25 mouse cellular contexts compared by ENCODE assay signal in genomic region chr14:121239386-121239785, GRCm38 (mm10).
DNase-seq lines count a peak whose midpoint lies in the region; ATAC-seq lines count a peak whose summit lies in the region.
"Had no signal": no experiment of that assay in that cellular context is flagged by ENCODE, and none has a peak within 500 bp of the region (broad histone marks: within the 10 kb centered on the region; RNA-seq: fewer than 3 reads in every experiment).

No protein-coding gene starts in this region.

- H3K36me3 ChIP-seq in lung, embryonic 16.5 days (ENCODE audit: control insufficient read depth, insufficient read depth, low read length): peaks cover 28% of the 10 kb centered on the region
- peaks cover 9% of the 10 kb centered on the region; the same call in 1 of the 2 replicates for H3K36me3 ChIP-seq in intestine, embryonic 16.5 days (ENCODE audit: control insufficient read depth, insufficient read depth, low read length)
- H3K36me3 ChIP-seq in stomach, embryonic 16.5 days (ENCODE audit: control insufficient read depth, insufficient read depth, low read length): peaks cover 5% of the 10 kb centered on the region; the same call in 1 of the 2 replicates
- H3K36me3 ChIP-seq in heart, embryonic 10.5 days: peaks cover 84% of the 10 kb centered on the region
- H3K36me3 ChIP-seq in midbrain, embryonic 14.5 days (ENCODE audit: control insufficient read depth, insufficient read depth, low read length): peaks cover 60% of the 10 kb centered on the region
- peaks cover 8% of the 10 kb centered on the region; the same call in 1 of the 2 replicates for H3K36me3 ChIP-seq in hindbrain, embryonic 11.5 days (ENCODE audit: control insufficient read depth, insufficient read depth, low read length)

- no peak overlapping the region for H3K9ac ChIP-seq in lung, embryonic 16.5 days (ENCODE audit: low read length)
- no peak overlapping the region for H3K9ac ChIP-seq in intestine, embryonic 16.5 days (ENCODE audit: low read depth, low read length)
- no peak overlapping the region for H3K9ac ChIP-seq in stomach, embryonic 16.5 days (ENCODE audit: low read length)
- no peak overlapping the region for H3K9ac ChIP-seq in midbrain, embryonic 14.5 days (replicated peaks; ENCODE audit: low read length)
- H3K9ac ChIP-seq in hindbrain, embryonic 11.5 days (ENCODE audit: low read depth, low read length): no peak overlapping the region
- H3K9ac ChIP-seq: embryonic facial prominence, embryonic 13.5 days; heart, embryonic 12.5 days; midbrain, embryonic 13.5 days; neural tube, embryonic 12.5 days had no signal

- ATAC-seq in lung, embryonic 16.5 days (ENCODE audit: low read depth): peak; percentile 49
- peak; percentile 79 for ATAC-seq in intestine, embryonic 16.5 days
- peak; percentile 81; the same call in 1 of the 2 replicates for ATAC-seq in stomach, embryonic 16.5 days (ENCODE audit: insufficient read depth, low FRiP score)
- ATAC-seq in midbrain, embryonic 14.5 days (ENCODE audit: low FRiP score, low TSS enrichment): no peak
- no peak for ATAC-seq in hindbrain, embryonic 11.5 days (ENCODE audit: low FRiP score)
- ATAC-seq: forebrain, embryonic 14.5 days; hindbrain, postnatal 0 days; midbrain, embryonic 13.5 days had no signal

- WGBS in lung, embryonic 16.5 days: 33% methylated on average over 8 of the region's 8 CpGs
- WGBS in intestine, embryonic 16.5 days: 37% methylated on average over 8 of the region's 8 CpGs
- WGBS in stomach, embryonic 16.5 days: 29% methylated on average over 8 of the region's 8 CpGs
- 82% methylated on average over 8 of the region's 8 CpGs for WGBS in heart, embryonic 10.5 days
- 91% methylated on average over 8 of the region's 8 CpGs for WGBS in midbrain, embryonic 14.5 days
- 82% methylated on average over 8 of the region's 8 CpGs for WGBS in hindbrain, embryonic 11.5 days

- H3K4me2 ChIP-seq in lung, embryonic 16.5 days (ENCODE audit: low read depth, low read length): no peak overlapping the region
- no peak overlapping the region for H3K4me2 ChIP-seq in intestine, embryonic 16.5 days (ENCODE audit: low read depth, low read length)
- no peak overlapping the region for H3K4me2 ChIP-seq in stomach, embryonic 16.5 days (ENCODE audit: low read depth, low read length)
- H3K4me2 ChIP-seq in midbrain, embryonic 14.5 days (ENCODE audit: low read length): no peak overlapping the region
- H3K4me2 ChIP-seq in hindbrain, embryonic 11.5 days (replicated peaks; ENCODE audit: low read depth, low read length): no peak overlapping the region
- H3K4me2 ChIP-seq: embryonic facial prominence, embryonic 13.5 days; heart, embryonic 12.5 days; midbrain, embryonic 13.5 days; neural tube, embryonic 12.5 days had no signal

- H3K27ac ChIP-seq in lung, embryonic 16.5 days (ENCODE audit: low read length): no peak overlapping the region
- H3K27ac ChIP-seq in intestine, embryonic 16.5 days (ENCODE audit: low read length): no peak overlapping the region
- H3K27ac ChIP-seq in stomach, embryonic 16.5 days (ENCODE audit: low read length): no peak overlapping the region
- no peak overlapping the region for H3K27ac ChIP-seq in heart, embryonic 10.5 days
- H3K27ac ChIP-seq in midbrain, embryonic 14.5 days (replicated peaks; ENCODE audit: low read depth, low read length): no peak overlapping the region
- H3K27ac ChIP-seq in hindbrain, embryonic 11.5 days (ENCODE audit: low read depth, low read length): no peak overlapping the region
- H3K27ac ChIP-seq: embryonic facial prominence, embryonic 13.5 days; hindbrain, embryonic 10.5 days; hindbrain, postnatal 0 days; kidney, postnatal 0 days; left cerebral cortex, adult 2 months; midbrain, embryonic 13.5 days; neural tube, embryonic 12.5 days had no signal

- DNase-seq in lung, postnatal 14 days: no peak
- peak; percentile 85 for DNase-seq in NIH3T3 (ENCODE audit: low read depth)
- no peak for DNase-seq in heart, embryonic 10.5 days (ENCODE audit: low spot score)
- DNase-seq in midbrain, embryonic 14.5 days: no peak
- DNase-seq in hindbrain, embryonic 11.5 days (ENCODE audit: low spot score): no peak
- DNase-seq: adrenal gland, adult 2 months; cerebellum, adult 8-10 months; cerebellum, postnatal 36 days; embryo, embryonic 11 days; heart, postnatal 10 days; kidney, adult 2 months; right cerebral cortex, postnatal 14 days; thymus, postnatal 36 days had no signal

- H3K27me3 ChIP-seq in lung, embryonic 16.5 days (ENCODE audit: control insufficient read depth, insufficient read depth, low read depth, low read length): no peaks in the 10 kb centered on the region
- H3K27me3 ChIP-seq in intestine, embryonic 16.5 days (replicated peaks; ENCODE audit: control insufficient read depth, insufficient read depth, low read length): no peaks in the 10 kb centered on the region
- no peaks in the 10 kb centered on the region for H3K27me3 ChIP-seq in stomach, embryonic 16.5 days (ENCODE audit: control insufficient read depth, insufficient read depth, low read length)
- no peaks in the 10 kb centered on the region for H3K27me3 ChIP-seq in heart, embryonic 10.5 days (ENCODE audit: insufficient read depth, poor library complexity, severe bottlenecking)
- no peaks in the 10 kb centered on the region for H3K27me3 ChIP-seq in midbrain, embryonic 14.5 days (ENCODE audit: control insufficient read depth, insufficient read depth, low read length)
- no peaks in the 10 kb centered on the region for H3K27me3 ChIP-seq in hindbrain, embryonic 11.5 days (ENCODE audit: control insufficient read depth, insufficient read depth, low read length)
- H3K27me3 ChIP-seq: embryonic facial prominence, embryonic 13.5 days; heart, embryonic 12.5 days; midbrain, embryonic 13.5 days; neural tube, embryonic 12.5 days had no signal

- H3K4me3 ChIP-seq in lung, embryonic 16.5 days (ENCODE audit: low read length): no peak overlapping the region
- H3K4me3 ChIP-seq in intestine, embryonic 16.5 days (ENCODE audit: low read length): no peak overlapping the region
- H3K4me3 ChIP-seq in stomach, embryonic 16.5 days (replicated peaks; ENCODE audit: low read length): no peak overlapping the region
- H3K4me3 ChIP-seq in heart, embryonic 10.5 days: no peak overlapping the region
- no peak overlapping the region for H3K4me3 ChIP-seq in midbrain, embryonic 14.5 days (replicated peaks; ENCODE audit: low read depth, low read length)
- H3K4me3 ChIP-seq in hindbrain, embryonic 11.5 days (ENCODE audit: low read depth, low read length): no peak overlapping the region
- H3K4me3 ChIP-seq: embryonic facial prominence, embryonic 13.5 days; heart, embryonic 12.5 days; hindbrain, embryonic 10.5 days; left cerebral cortex, adult 2 months; midbrain, embryonic 13.5 days; neural tube, embryonic 12.5 days had no signal

- peaks cover 6% of the 10 kb centered on the region; the same call in 1 of the 2 replicates for H3K4me1 ChIP-seq in lung, embryonic 16.5 days (replicated peaks; ENCODE audit: control insufficient read depth, insufficient read depth, low read length)
- 0 out of 2 replicates have a peak, but pooled peaks cover 6% of the 10 kb centered on the region for H3K4me1 ChIP-seq in intestine, embryonic 16.5 days (ENCODE audit: control insufficient read depth, insufficient read depth, low read length)
- peaks cover 5% of the 10 kb centered on the region; the same call in 1 of the 2 replicates for H3K4me1 ChIP-seq in stomach, embryonic 16.5 days (ENCODE audit: control insufficient read depth, insufficient read depth, low read length)
- no peaks in the 10 kb centered on the region for H3K4me1 ChIP-seq in heart, embryonic 10.5 days
- peaks cover 6% of the 10 kb centered on the region; the same call in 1 of the 2 replicates for H3K4me1 ChIP-seq in midbrain, embryonic 14.5 days (ENCODE audit: control insufficient read depth, insufficient read depth, low read length)
- no peaks in the 10 kb centered on the region; the same call in 1 of the 2 replicates for H3K4me1 ChIP-seq in hindbrain, embryonic 11.5 days (replicated peaks; ENCODE audit: control insufficient read depth, insufficient read depth, low read length)
- H3K4me1 ChIP-seq: heart, embryonic 12.5 days had no signal

- no peaks in the 10 kb centered on the region for H3K9me3 ChIP-seq in lung, embryonic 16.5 days (ENCODE audit: control insufficient read depth, low read length)
- no peaks in the 10 kb centered on the region for H3K9me3 ChIP-seq in intestine, embryonic 16.5 days (ENCODE audit: control insufficient read depth, low read length)
- no peaks in the 10 kb centered on the region for H3K9me3 ChIP-seq in stomach, embryonic 16.5 days (replicated peaks; ENCODE audit: control insufficient read depth, low read length)
- no peaks in the 10 kb centered on the region for H3K9me3 ChIP-seq in heart, embryonic 10.5 days
- no peaks in the 10 kb centered on the region for H3K9me3 ChIP-seq in midbrain, embryonic 14.5 days (ENCODE audit: control insufficient read depth, low read length)
- H3K9me3 ChIP-seq in hindbrain, embryonic 11.5 days (ENCODE audit: control insufficient read depth, low read length): no peaks in the 10 kb centered on the region
- H3K9me3 ChIP-seq: embryonic facial prominence, embryonic 13.5 days; heart, embryonic 12.5 days; hindbrain, embryonic 10.5 days; midbrain, embryonic 13.5 days; neural tube, embryonic 12.5 days had no signal

Comparison
In these comparisons a context has a peak if more than half of its experiments do, and no peak if none do; other contexts are left out.
1. ATAC-seq: peak in lung, embryonic 16.5 days (single experiment), intestine, embryonic 16.5 days (single experiment) and stomach, embryonic 16.5 days (single experiment); none in midbrain, embryonic 14.5 days (single experiment) and hindbrain, embryonic 11.5 days (single experiment).